In the genomic region with DNA sequence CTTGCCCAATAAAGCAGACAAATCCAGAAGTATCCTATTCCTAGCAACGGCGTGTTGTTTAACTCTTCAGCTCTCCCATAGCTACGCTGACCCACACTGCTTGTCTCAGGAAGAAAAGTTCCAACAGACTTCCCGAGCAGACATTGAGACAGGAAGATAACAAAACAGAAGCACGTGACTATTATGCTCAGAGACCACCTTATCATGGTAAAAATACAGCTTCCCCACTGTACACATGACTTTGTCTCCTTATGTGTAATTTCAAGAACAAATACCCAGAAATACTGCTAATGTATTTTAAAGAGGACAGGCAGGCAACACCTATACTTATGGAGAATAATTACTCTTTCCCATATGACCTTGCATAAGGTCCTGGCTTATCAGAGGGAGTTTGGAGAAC, we compare ENCODE assay signal across 35 mouse cellular contexts. TPM values are rescaled to one million over a fixed set of nuclear protein-coding genes. Genes with fewer than 3 reads are reported as not detected.
"Had no signal": no experiment of that assay in that cellular context is flagged by ENCODE, and none has a peak within 500 bp of the region (broad histone marks: within the 10 kb centered on the region; RNA-seq: fewer than 3 reads in every experiment).

No protein-coding gene starts in this region.

- H3K9me3 ChIP-seq: heart, embryonic 12.5 days; heart, embryonic 13.5 days; heart, embryonic 15.5 days; hindbrain, embryonic 10.5 days; hindbrain, embryonic 12.5 days; hindbrain, embryonic 13.5 days; hindbrain, embryonic 15.5 days; intestine, embryonic 15.5 days; kidney, embryonic 15.5 days had no signal

- H3K27ac ChIP-seq: heart, embryonic 13.5 days; heart, embryonic 15.5 days; hindbrain, embryonic 10.5 days; hindbrain, embryonic 12.5 days; hindbrain, embryonic 13.5 days; hindbrain, embryonic 14.5 days; hindbrain, embryonic 15.5 days; hindbrain, postnatal 0 days; intestine, embryonic 15.5 days; kidney, embryonic 15.5 days; kidney, postnatal 0 days; layer of hippocampus, adult 2 months; left cerebral cortex, adult 2 months had no signal

- H3K4me3 ChIP-seq: heart, embryonic 12.5 days; heart, embryonic 13.5 days; heart, embryonic 15.5 days; hindbrain, embryonic 10.5 days; hindbrain, embryonic 12.5 days; hindbrain, embryonic 13.5 days; hindbrain, embryonic 15.5 days; intestine, embryonic 15.5 days; kidney, embryonic 15.5 days; layer of hippocampus, adult 2 months; left cerebral cortex, adult 2 months had no signal

- H3K9ac ChIP-seq: heart, embryonic 12.5 days; heart, embryonic 13.5 days; heart, embryonic 15.5 days; hindbrain, embryonic 12.5 days; hindbrain, embryonic 13.5 days; hindbrain, embryonic 14.5 days; hindbrain, embryonic 15.5 days; intestine, embryonic 15.5 days; kidney, embryonic 15.5 days had no signal

- ATAC-seq: hindbrain, embryonic 16.5 days; hindbrain, postnatal 0 days; inflammation-experienced regulatory T-cells, adult 6 months; intestine, embryonic 15.5 days; intestine, embryonic 16.5 days; intestine, postnatal 0 days had no signal

- DNase-seq: heart, postnatal 10 days; heart, postnatal 14 days; heart, postnatal 36 days; kidney, adult 11 months; kidney, adult 18-20 months; kidney, adult 2 months; kidney, adult 8-10 months; kidney, adult 9 months; kidney, postnatal 10 days; kidney, postnatal 14 days; kidney, postnatal 25 days; kidney, postnatal 36 days; kidney, postnatal 4 days; layer of hippocampus, adult 9-11 months; layer of hippocampus, postnatal 36 days had no signal

- H3K27me3 ChIP-seq: heart, embryonic 12.5 days; heart, embryonic 13.5 days; heart, embryonic 15.5 days; hindbrain, embryonic 12.5 days; hindbrain, embryonic 13.5 days; hindbrain, embryonic 15.5 days; intestine, embryonic 15.5 days; kidney, embryonic 15.5 days had no signal

- H3K4me2 ChIP-seq: heart, embryonic 12.5 days; heart, embryonic 13.5 days; heart, embryonic 15.5 days; hindbrain, embryonic 12.5 days; hindbrain, embryonic 13.5 days; hindbrain, embryonic 14.5 days; hindbrain, embryonic 15.5 days; intestine, embryonic 15.5 days; kidney, embryonic 15.5 days had no signal

- H3K4me1 ChIP-seq: heart, embryonic 13.5 days; hindbrain, embryonic 12.5 days; hindbrain, embryonic 13.5 days; hindbrain, embryonic 15.5 days; intestine, embryonic 15.5 days had no signal

RNA-seq across cellular contexts. Expression of gene Col2a1, which starts 47.2 kb away (rescaled TPM):
- total RNA-seq: hematopoietic stem cell, adult 5-6 weeks had no signal
- polyA plus RNA-seq: inflammation-experienced regulatory T-cells, adult 6 months; kidney, adult 2 months; large intestine, adult 2 months had no signal
